Mouse (Mus musculus) midbrain, embryonic 15.5 days (tissue): ENCODE measurements at regions not wholly inside any gene's neighbourhood (a gene's known extent, or its start where the extent isn't known, plus 50 kb on each side); places are given as distances from the start of the nearest gene placed in this dataset.

Source experiments
- ATAC-seq: fragments of 200-750 bp; cut with Nextera tagmentation; replicated peaks from 2 replicates; pipeline ENCODE4 v1.8.0; 2017; ENCODE audit warnings: moderate TSS enrichment
- H3K27ac ChIP-seq: fragments of 300-500 bp; sonication (generic); 2 replicates; pipeline ENCODE4 v1.5.1; 2015; ENCODE audit warnings: mild to moderate bottlenecking, inconsistent platforms
- H3K27me3 ChIP-seq: fragments of 300-500 bp; sonication (generic); replicated peaks from 2 replicates; pipeline ENCODE4 v1.6.1; 2015; ENCODE audit warnings: inconsistent platforms
- H3K36me3 ChIP-seq: fragments of 300-500 bp; sonication (generic); replicated peaks from 2 replicates; pipeline ENCODE4 v1.6.1; 2015; ENCODE audit warnings: inconsistent platforms
- H3K4me1 ChIP-seq: fragments of 300-500 bp; sonication (generic); 2 replicates; pipeline ENCODE4 v1.6.1; 2015; ENCODE audit warnings: inconsistent platforms
- H3K4me2 ChIP-seq: fragments of 300-500 bp; sonication (generic); 2 replicates; pipeline ENCODE4 v1.6.1; 2015; ENCODE audit warnings: inconsistent platforms, mild to moderate bottlenecking, moderate library complexity
- H3K4me3 ChIP-seq: fragments of 300-500 bp; sonication (generic); 2 replicates; pipeline ENCODE4 v1.5.1; 2015; ENCODE audit warnings: mild to moderate bottlenecking, inconsistent platforms
- H3K9ac ChIP-seq: fragments of 300-500 bp; sonication (generic); 2 replicates; pipeline ENCODE4 v1.6.1; 2015; ENCODE audit warnings: mild to moderate bottlenecking, inconsistent platforms
- H3K9me3 ChIP-seq: fragments of 300-500 bp; sonication (generic); 2 replicates; pipeline ENCODE4 v1.6.1; 2016; ENCODE audit warnings: inconsistent platforms
- WGBS: fragments of 180-500 bp; shearing (Covaris S2); methylation state at CpG from one replicate; pipeline ENCODE4 v1.1.7; 2015; ENCODE audit warnings: mixed read lengths; 5-methylcytosine and 5-hydroxymethylcytosine counted together

DNA sequence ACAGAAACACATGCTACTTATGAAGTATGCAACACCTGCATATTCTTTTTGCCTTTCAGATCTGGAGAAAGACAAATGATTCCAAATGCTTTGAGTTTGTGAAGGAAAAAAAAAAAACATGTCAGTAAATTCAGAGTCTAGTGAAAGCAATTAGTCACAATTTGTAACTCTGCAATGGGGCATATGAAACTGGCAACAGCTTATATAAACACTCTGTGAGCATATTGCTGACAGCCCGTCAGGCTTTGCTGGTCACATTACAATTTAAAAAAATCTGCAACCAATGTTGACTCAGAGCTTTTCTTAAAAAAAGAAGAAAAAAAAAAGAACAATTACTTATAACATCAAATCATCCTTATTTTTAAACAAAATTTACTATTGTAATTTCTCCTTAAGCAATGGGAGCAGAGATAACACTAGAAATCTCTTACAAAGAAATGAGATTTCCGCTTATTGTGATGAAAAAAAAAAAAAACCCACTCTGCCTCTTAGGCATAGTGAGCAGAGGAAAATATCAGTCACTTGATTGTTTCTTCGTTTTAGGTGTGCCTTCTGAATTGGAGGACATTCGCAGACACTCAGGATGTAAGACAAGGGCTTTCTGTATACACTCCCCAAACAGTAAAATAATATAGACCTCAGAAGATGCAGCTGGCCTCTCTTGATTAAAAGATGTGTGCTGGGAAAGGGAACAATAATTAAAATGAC is 115.1 kb upstream of the Asb5 start:
- Histone ChIP-seq H3K27me3 (no peaks in the 10 kb centered on the region), H3K27ac (no peak overlapping the region), H3K4me2 (no peak overlapping the region), H3K9ac (no peak overlapping the region), H3K9me3 (no peaks in the 10 kb centered on the region), H3K4me1 (no peaks in the 10 kb centered on the region), H3K36me3 (no peaks in the 10 kb centered on the region), H3K4me3 (no peak overlapping the region)
- 72% methylated on average over 4 of the region's 4 CpGs for WGBS
- no peak for ATAC-seq

DNA sequence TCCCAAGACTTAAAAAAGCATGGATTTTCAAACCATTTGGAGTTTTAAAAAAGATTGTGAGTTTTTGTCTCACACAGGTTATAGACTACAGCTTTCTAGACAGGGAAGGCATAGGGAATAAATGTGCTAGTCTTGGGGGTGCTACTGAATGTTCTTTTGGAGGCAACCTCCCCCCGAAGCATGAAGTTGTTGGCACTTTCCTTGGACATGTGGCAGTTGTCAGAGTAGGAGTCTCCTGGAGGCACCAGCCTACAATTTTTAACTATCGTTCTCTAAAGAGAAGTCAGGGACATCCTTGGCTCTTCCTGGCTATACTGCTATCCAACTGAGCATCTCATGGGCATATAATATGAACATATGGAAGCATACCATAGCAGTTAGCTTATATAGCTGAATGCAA is 112.7 kb upstream of the Asb5 start:
- no peak overlapping the region for H3K4me3 ChIP-seq
- H3K27ac ChIP-seq: no peak overlapping the region
- ATAC-seq: no peak
- no peak overlapping the region for H3K9ac ChIP-seq
- no peaks in the 10 kb centered on the region for H3K4me1 ChIP-seq
- H3K36me3 ChIP-seq: no peaks in the 10 kb centered on the region
- 83% methylated on average over 2 of the region's 2 CpGs for WGBS
- no peak overlapping the region for H3K4me2 ChIP-seq
- no peaks in the 10 kb centered on the region for H3K9me3 ChIP-seq
- H3K27me3 ChIP-seq: no peaks in the 10 kb centered on the region

- 85% methylated on average over 2 of the region's 2 CpGs for WGBS
- Histone ChIP-seq H3K9ac (no peak overlapping the region), H3K27ac (no peak overlapping the region), H3K4me1 (no peaks in the 10 kb centered on the region), H3K4me2 (no peak overlapping the region), H3K36me3 (no peaks in the 10 kb centered on the region), H3K27me3 (no peaks in the 10 kb centered on the region), H3K9me3 (no peaks in the 10 kb centered on the region), H3K4me3 (no peak overlapping the region)
- ATAC-seq: no peak
Observed at GRCm38 (mm10) chr8:54418035-54418434, 111.3 kb upstream of the Asb5 start.

- Histone ChIP-seq H3K4me1 (no peaks in the 10 kb centered on the region), H3K36me3 (no peaks in the 10 kb centered on the region), H3K9me3 (no peaks in the 10 kb centered on the region), H3K4me3 (no peak overlapping the region), H3K27ac (no peak overlapping the region), H3K27me3 (no peaks in the 10 kb centered on the region), H3K4me2 (no peak overlapping the region), H3K9ac (no peak overlapping the region)
- no peak for ATAC-seq
- WGBS: 87% methylated on average over 6 of the region's 6 CpGs
Observed at GRCm38 (mm10) chr8:54420339-54421098, 108.9 kb upstream of the Asb5 start.

DNA sequence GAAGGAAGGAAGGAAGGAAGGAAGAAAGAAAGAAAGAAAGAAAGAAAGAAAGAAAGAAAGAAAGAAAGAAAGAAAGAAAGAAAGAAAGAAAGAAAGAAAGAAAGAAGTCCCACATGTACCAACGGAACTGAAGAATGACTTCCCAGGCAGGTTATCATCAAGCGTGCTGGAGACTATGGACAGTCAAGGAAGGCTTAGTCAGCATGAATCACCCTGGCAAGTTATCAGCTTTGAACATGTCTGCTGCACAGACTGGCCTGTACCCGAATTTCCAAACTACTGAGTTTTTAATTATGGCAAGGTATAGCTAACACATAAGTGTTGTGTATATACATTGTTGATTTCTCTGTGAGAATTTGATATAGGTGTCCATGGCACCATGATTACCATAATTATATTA is 104.3 kb upstream of the Asb5 start:
- H3K4me1 ChIP-seq: no peaks in the 10 kb centered on the region
- H3K27ac ChIP-seq: no peak overlapping the region
- H3K4me3 ChIP-seq: no peak overlapping the region
- no peak for ATAC-seq
- no peak overlapping the region for H3K9ac ChIP-seq
- no peaks in the 10 kb centered on the region for H3K9me3 ChIP-seq
- H3K36me3 ChIP-seq: no peaks in the 10 kb centered on the region
- H3K4me2 ChIP-seq: no peak overlapping the region
- H3K27me3 ChIP-seq: no peaks in the 10 kb centered on the region
- 88% methylated on average over 3 of the region's 3 CpGs for WGBS

- no peak overlapping the region for H3K4me3 ChIP-seq
- H3K4me2 ChIP-seq: no peak overlapping the region
- no peaks in the 10 kb centered on the region for H3K27me3 ChIP-seq
- no peaks in the 10 kb centered on the region for H3K36me3 ChIP-seq
- H3K9ac ChIP-seq: no peak overlapping the region
- WGBS: 61% methylated on average over 5 of the region's 5 CpGs
- ATAC-seq: no peak
- H3K9me3 ChIP-seq: no peaks in the 10 kb centered on the region
- no peak overlapping the region for H3K27ac ChIP-seq
- no peaks in the 10 kb centered on the region for H3K4me1 ChIP-seq
Observed at GRCm38 (mm10) chr8:54435694-54436093, 93.7 kb upstream of the Asb5 start.

DNA sequence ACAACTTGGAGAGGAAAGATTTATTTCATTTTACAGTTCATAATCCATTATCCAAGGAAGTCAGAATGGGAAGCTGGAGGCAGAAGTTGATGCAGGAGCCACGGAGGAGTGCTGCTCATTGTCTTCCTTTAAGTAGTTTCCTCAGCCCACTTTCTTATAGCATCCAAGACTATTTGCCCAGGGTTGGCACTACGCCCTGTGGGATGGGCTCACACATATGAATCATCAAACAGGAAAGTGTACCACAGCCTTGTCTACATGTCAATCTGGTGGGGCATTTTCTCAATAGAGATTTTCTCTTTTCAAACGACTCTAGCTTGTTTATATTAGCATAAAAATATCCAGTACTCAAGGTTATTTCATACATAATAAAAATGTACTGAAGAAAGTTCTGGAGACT is 88.2 kb upstream of the Asb5 start:
- H3K27me3 ChIP-seq: no peaks in the 10 kb centered on the region
- no peaks in the 10 kb centered on the region for H3K4me1 ChIP-seq
- no peaks in the 10 kb centered on the region for H3K9me3 ChIP-seq
- no peak overlapping the region for H3K27ac ChIP-seq
- 84% methylated on average over 3 of the region's 3 CpGs for WGBS
- H3K4me2 ChIP-seq: no peak overlapping the region
- H3K36me3 ChIP-seq: no peaks in the 10 kb centered on the region
- no peak overlapping the region for H3K4me3 ChIP-seq
- ATAC-seq: no peak
- no peak overlapping the region for H3K9ac ChIP-seq

- Histone ChIP-seq H3K4me1 (no peaks in the 10 kb centered on the region), H3K27ac (no peak overlapping the region), H3K36me3 (no peaks in the 10 kb centered on the region), H3K9ac (no peak overlapping the region), H3K4me2 (no peak overlapping the region), H3K27me3 (no peaks in the 10 kb centered on the region), H3K4me3 (no peak overlapping the region), H3K9me3 (no peaks in the 10 kb centered on the region)
- 93% methylated on average over 1 of the region's 1 CpGs for WGBS
- no peak for ATAC-seq
Observed at GRCm38 (mm10) chr8:54442395-54442794, 87.0 kb upstream of the Asb5 start.

DNA sequence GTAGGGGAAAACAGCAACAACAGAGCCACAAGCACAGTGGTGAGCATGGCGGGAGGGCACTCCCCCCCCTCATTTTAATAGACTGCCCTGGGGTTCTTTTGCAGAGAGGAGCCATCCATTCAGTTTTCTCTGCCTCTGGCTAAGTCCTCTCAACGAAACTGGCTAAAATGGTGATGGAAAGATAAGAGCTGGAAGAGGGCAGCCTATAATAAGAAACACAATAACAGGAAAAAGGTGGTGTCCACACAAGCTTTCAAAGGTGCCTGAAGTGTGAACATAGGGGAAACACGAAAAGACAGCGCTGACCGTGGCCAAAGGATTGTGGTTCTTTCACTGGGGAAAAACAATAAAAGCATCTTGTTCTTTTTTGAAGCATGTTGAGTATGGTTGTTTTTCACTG is 83.0 kb upstream of the Asb5 start:
- no peaks in the 10 kb centered on the region for H3K36me3 ChIP-seq
- no peaks in the 10 kb centered on the region for H3K27me3 ChIP-seq
- H3K4me1 ChIP-seq: no peaks in the 10 kb centered on the region
- H3K4me2 ChIP-seq: no peak overlapping the region
- no peak overlapping the region for H3K27ac ChIP-seq
- whole genome bisulfite sequencing: 20% methylated on average over 5 of the region's 5 CpGs
- H3K4me3 ChIP-seq: no peak overlapping the region
- no peak for ATAC-seq
- H3K9ac ChIP-seq: no peak overlapping the region
- no peaks in the 10 kb centered on the region for H3K9me3 ChIP-seq

- no peaks in the 10 kb centered on the region for H3K27me3 ChIP-seq
- H3K9ac ChIP-seq: no peak overlapping the region
- no peak overlapping the region for H3K4me2 ChIP-seq
- H3K27ac ChIP-seq: no peak overlapping the region
- no peaks in the 10 kb centered on the region for H3K4me1 ChIP-seq
- ATAC-seq: no peak
- H3K4me3 ChIP-seq: no peak overlapping the region
- no peaks in the 10 kb centered on the region for H3K36me3 ChIP-seq
- no peaks in the 10 kb centered on the region for H3K9me3 ChIP-seq
Observed at GRCm38 (mm10) chr8:54449811-54450210, 79.6 kb upstream of the Asb5 start.

DNA sequence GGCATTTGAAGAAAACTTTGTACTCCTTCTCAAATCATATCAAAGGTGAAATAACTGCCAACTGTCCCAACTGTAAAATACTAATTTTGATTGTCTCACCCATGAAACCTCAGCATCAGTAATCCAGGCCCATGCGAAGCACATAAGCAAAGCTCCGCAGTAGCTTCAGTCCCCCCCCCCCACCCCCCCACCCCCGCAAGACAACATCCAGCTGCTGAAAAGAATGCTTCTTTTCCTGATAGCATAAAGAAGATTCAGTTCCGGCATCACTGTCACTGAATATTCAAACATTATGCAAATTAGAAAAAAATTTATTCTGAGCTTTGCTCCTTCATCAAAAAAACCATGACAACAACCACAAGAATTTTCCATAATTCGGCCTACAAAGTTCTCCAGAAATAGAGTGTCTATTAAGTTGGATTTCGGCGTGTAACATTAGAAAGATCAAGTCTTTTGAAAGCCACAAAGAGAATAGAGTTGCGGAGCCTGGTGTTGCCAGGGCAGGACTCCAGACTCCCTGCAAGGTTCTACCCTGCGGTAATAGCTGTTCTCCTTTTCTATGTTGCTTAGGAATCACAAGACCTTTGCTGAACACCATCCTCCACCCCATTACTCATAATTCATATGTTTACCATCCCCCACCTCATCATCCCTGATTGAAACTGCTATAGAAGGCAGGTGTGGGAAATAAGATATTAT is 77.9 kb upstream of the Asb5 start:
- WGBS: 35% methylated on average over 9 of the region's 9 CpGs
- H3K9ac ChIP-seq: no peak overlapping the region
- no peaks in the 10 kb centered on the region for H3K9me3 ChIP-seq
- no peaks in the 10 kb centered on the region for H3K27me3 ChIP-seq
- no peak overlapping the region for H3K4me3 ChIP-seq
- H3K27ac ChIP-seq: no peak overlapping the region
- H3K4me1 ChIP-seq: no peaks in the 10 kb centered on the region
- H3K36me3 ChIP-seq: no peaks in the 10 kb centered on the region
- no peak for ATAC-seq
- H3K4me2 ChIP-seq: no peak overlapping the region

DNA sequence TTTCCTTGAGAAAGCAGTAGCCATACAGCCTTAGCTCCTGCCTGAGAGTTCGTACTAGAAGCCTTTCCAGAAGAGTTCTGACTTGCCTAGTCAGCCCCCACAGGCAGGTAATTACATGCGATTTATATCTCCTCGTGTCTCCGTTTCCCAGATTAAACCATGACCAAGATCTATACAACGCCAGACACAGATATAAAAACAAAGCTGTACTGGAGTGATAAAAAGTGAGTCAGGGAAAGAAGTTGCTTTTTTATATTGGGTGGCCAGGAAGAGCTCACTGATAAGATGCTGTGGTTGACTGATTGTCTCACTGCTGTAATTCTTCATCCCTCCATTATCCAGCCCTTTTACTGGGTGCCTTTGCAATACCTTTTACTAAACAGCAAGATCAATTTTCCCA is 64.4 kb upstream of the Asb5 start:
- WGBS: 65% methylated on average over 5 of the region's 5 CpGs
- H3K9ac ChIP-seq: no peak overlapping the region
- ATAC-seq: no peak
- H3K4me1 ChIP-seq: no peaks in the 10 kb centered on the region
- no peaks in the 10 kb centered on the region for H3K36me3 ChIP-seq
- H3K27ac ChIP-seq: no peak overlapping the region
- H3K27me3 ChIP-seq: no peaks in the 10 kb centered on the region
- no peak overlapping the region for H3K4me2 ChIP-seq
- H3K4me3 ChIP-seq: no peak overlapping the region
- no peaks in the 10 kb centered on the region for H3K9me3 ChIP-seq
